Mouse (Mus musculus): ENCODE measurements at regions not wholly inside any gene's neighbourhood (a gene's known extent, or its start where the extent isn't known, plus 50 kb on each side); places are given as distances from the start of the nearest gene placed in this dataset.
"Not testable (repeated sequence)": the region's sequence is repeated elsewhere in the genome, so short reads cannot be mapped to it uniquely, and the experiment has no call there.

GRCm38 (mm10) chr19:33860658-33861057 is 73.4 kb upstream of the Lipo1 start:
- DNase-seq (ENCODE audit: low read depth) = peak; percentile 3

GRCm38 (mm10) chr19:33851061-33851460 is 63.8 kb upstream of the Lipo1 start:
- no peak for DNase-seq (ENCODE audit: low read depth)

GRCm38 (mm10) chr19:33850611-33851010 is 63.4 kb upstream of the Lipo1 start:
- no peak for DNase-seq (ENCODE audit: low read depth)

- DNase-seq (ENCODE audit: low read depth) = not testable (repeated sequence)
These were observed 62.9 kb upstream of the Lipo1 start for GRCm38 (mm10) chr19:33850136-33850535.

GRCm38 (mm10) chr19:33849291-33850044 is 62.2 kb upstream of the Lipo1 start:
- not testable (repeated sequence) for DNase-seq (ENCODE audit: low read depth)
